Mouse (Mus musculus): Measurements from ENCODE around the gene Nhlrc4. TPM values are rescaled to one million over a fixed set of nuclear protein-coding genes. Genes with fewer than 3 reads are reported as not detected.
A peak's percentile ranks its signal among the peaks of the same experiment; 100 is the strongest.

The Nhlrc4 gene
- under 1 TPM in 1 of 2 experiments, not detected in 1; 0.52 TPM for total RNA-seq (2021)

DNA sequence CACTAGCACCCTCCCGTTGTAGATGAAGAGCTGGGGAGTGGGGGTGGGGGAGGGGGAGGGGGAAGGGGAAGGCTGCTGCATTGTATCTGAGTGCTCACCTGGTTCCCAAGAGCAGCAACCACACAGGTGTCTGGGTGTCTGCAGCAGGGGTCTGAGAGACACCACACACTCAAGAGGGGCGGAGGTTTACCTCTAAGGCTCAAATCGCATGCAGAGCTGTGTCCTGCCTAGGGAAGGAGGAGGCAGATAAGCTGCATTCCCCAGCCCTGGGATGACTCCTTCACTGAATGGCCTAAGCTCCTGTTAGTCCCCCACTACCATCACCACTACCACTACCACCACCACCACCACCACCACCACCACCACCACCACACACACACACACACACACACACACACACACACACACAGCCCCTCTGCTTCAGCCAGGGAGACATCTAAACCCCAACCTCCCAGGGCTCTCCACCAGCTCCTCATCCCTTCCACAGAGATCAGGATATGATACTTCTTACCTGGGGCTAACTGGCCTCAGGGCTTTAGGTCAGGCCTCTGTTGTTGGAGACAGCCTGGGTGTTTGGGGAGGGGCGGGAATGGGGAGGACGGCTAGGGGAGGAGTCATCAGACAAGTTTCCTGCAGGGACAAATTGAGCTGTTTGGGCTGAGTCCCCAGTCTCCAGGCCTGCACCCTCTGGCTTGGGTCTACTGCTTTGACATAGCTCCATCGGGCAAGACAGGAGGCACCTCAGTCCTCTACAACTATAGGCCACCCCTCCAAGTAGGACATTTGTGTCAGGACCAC is at the start of gene Nhlrc4, which contains the start of gene Pigq:
Nhlrc4 (minus strand) TSS at position 596 of the 798 bp plus-strand sequence.
Pigq (minus strand) TSS at position 571 of the 798 bp plus-strand sequence.
- DNase-seq (ENCODE audit: extremely low spot score in 1 of 2, low spot score in 1 of 2) = no peak

GRCm38 (mm10) chr17:25993489-25993888 is 48.7 kb upstream of the Nhlrc4 start:
- no peak for DNase-seq (ENCODE audit: extremely low spot score in 1 of 2, low spot score in 1 of 2)

DNA sequence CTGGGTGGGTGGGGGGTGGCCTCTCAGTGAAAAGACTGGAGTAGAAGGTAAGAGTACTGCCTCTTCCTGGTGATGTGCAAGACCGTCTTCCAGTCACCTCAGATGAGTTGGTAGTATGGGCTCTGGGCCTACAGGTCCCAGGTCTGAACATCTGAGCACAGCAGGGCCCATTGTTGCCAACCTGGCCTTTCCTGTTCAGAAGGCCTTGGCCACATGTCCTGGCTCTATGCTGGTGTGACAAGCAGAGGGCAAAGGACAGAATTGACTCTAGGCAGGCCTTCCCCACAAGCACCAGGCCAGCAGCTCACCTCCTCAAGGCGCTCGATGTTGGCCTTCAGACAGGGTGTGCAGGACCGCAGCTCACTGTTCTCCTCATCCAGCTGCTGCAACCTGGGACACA is 47.5 kb upstream of the Nhlrc4 start:
- no peak for DNase-seq (ENCODE audit: extremely low spot score in 1 of 2, low spot score in 1 of 2)

DNA sequence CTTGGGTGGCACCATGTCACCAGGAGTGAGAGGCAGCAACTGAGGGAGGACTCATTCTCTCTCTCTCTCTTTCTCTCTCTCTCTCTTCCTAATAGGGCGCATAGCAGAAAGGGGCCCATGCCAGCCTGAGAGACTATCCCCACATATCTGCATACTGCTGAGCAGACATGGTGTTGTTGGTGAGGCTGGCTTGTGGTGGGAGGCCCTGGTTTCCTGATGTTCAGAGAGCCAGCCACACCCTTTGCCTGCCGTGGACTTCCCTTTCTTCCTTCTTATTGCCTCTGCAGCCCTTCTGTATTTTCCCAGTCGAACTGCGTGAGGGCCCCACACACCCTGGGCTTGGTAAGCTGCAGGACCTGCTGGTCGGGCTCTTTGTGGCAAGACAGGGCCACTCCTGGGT is 45.6 kb upstream of the Nhlrc4 start:
- DNase-seq (ENCODE audit: extremely low spot score in 1 of 2, low spot score in 1 of 2) = no peak

DNA sequence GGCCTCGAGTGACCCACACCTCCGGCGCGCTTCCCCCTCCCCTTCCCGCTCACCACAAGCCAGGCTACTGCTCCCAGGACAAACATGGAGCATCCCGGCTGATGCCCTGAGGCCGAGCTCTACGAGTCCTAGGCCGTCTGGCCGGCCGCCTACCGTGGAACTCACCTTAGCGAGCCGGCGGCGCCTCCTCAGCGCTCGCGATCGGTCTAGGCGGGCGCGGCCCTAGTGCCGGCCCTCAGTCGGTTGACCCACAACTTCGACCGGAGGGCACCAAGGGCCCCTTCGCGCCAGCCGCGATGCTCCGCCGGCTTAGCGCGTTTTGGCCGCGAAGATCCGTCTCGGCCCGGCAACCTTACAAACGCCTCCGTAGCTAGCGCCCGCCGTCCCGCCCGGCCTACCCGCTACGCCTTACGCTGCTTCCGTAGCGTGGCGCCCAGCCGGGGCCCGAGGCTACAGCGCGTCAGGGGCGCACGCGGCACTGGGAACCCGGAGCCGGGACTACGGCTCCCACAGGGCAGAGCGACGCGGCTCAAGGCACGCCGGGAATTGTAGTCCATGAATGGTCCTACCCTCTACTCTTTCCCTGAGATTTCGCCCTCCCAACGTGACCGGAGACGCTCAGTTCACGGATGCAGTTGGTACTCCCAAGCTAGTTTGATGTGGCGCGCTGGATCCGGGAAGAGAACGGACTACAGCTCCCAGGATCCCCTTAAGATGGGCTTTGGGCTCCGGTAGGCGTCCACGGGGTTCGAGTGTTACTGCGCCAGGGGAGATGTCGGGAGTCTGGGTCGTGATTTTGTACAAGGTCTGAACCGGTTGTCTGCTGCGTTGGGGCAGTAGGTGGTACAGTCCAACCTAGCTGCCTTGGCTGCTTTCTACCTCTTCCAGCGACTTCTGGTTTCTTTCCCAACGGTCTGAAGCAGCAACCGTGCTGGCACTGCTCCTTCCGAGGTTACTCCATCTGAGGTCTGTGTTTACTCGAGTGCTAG is 40.8 kb upstream of the Nhlrc4 start, which contains the start of gene Capn15:
Capn15 (minus strand) TSS at position 491 of the 989 bp plus-strand sequence.
- peak; percentile 88 for DNase-seq (ENCODE audit: extremely low spot score in 1 of 2, low spot score in 1 of 2)

- peak in 1 of 2 experiments; percentile 16 for DNase-seq (ENCODE audit: extremely low spot score in 1 of 2, low spot score in 1 of 2)
Measured at GRCm38 (mm10) chr17:25984556-25985305, 40.0 kb upstream of the Nhlrc4 start.

DNA sequence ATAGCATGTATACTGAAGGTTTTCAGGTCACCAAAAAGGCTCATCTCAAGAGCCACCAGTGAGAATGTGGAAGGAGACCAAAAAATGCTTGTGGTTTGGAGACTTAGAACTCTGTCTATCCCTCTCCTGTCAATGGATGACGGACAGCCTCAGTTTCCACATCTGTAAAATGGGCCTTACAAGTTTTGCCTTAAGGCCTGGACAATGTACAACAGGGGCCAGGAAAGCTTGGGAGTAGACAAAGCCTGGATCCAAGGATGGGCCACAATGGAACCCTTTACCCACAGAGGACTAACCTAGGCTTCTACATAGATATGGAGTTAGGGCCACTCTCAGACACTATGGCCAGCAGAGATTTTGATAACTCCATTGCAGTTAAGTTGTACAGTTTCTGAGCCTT is 39.3 kb upstream of the Nhlrc4 start:
- no peak for DNase-seq (ENCODE audit: extremely low spot score in 1 of 2, low spot score in 1 of 2)

DNA sequence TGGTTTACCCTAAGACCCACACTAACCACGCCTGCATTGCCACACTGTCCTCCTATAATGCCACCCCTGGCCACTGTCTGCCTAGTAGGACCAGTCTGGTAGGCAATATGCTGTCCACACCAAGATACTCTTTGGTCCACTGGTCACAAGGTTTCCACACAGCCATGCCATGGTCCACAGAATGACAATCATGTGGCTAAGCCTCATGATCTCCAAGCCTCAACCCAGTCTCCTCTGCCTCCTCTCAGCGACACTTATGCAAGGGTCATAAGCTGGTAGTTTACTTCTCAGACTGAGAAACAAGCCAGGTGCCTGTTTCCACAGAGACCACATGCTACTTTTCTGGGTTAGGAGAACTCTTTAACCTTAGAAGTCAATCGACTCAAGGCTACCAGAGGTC is 38.2 kb upstream of the Nhlrc4 start:
- no peak for DNase-seq (ENCODE audit: extremely low spot score in 1 of 2, low spot score in 1 of 2)

- DNase-seq (ENCODE audit: extremely low spot score in 1 of 2, low spot score in 1 of 2) = no peak
Measured at GRCm38 (mm10) chr17:25980854-25981253, 36.1 kb upstream of the Nhlrc4 start.

DNA sequence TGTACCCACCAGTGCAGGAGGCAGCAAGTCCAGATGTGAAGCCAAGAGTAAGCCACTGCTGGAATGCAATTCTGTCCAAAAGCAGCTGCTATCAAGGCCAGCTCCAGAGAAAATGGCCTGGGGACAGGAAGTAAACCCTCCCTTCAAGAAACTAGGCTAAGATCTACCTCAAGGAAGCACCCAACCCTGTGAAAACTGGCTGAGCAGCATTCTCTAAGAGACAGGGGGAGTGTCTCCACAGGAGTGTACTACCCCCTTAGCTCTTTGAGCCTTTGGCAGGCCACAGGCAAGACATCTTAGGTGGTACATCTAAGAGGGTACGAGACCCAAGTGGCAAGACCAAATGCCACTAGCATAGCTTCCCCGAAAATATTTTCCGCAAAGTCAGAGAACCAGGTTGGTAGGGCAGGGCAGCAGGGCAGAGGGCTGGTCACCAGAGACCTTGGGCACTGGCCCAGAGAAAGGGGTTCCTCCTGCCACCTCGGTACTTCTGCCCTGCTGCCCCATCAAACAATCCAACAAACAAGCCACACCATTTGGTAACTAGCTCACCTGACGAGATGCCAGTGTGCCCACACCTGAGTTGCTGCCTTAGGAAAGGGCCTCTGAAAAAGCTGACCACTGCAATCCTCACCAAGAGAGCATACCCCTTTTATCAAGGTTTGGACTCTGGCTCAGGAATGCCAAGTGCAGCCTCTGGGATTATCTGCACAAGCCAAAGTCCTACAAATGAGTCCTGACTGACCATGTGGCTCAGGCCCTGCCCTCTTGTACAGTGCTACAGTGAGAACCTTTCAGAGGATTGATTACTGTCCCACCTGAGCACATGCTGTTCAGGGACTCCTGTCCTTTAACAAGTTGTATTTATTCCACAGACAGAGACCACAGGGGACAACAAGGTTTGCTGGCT is 35.3 kb upstream of the Nhlrc4 start:
- no peak for DNase-seq (ENCODE audit: extremely low spot score in 1 of 2, low spot score in 1 of 2)

GRCm38 (mm10) chr17:25970954-25971707 is 26.4 kb upstream of the Nhlrc4 start:
- DNase-seq (ENCODE audit: extremely low spot score in 1 of 2, low spot score in 1 of 2) = no peak

DNA sequence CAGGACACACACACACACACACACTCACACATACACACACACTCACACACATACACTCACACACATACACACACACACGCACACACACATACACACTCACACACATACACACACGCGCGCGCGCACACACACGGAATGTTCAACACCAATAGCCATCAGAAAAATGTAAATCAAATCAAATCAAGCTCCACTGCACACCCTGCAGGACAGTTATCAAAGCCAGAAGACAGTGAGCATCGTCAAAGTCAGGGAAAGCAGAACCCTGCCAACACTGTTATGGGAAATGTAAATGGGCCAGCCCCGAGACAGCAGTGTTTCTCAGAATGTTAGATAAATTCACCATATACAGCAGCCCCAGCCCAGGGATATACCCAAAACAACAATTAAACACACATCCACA is 25.7 kb upstream of the Nhlrc4 start:
- no peak for DNase-seq (ENCODE audit: extremely low spot score in 1 of 2, low spot score in 1 of 2)

- DNase-seq (ENCODE audit: extremely low spot score in 1 of 2, low spot score in 1 of 2) = no peak
Measured at GRCm38 (mm10) chr17:25968176-25968575, 23.4 kb upstream of the Nhlrc4 start.

DNA sequence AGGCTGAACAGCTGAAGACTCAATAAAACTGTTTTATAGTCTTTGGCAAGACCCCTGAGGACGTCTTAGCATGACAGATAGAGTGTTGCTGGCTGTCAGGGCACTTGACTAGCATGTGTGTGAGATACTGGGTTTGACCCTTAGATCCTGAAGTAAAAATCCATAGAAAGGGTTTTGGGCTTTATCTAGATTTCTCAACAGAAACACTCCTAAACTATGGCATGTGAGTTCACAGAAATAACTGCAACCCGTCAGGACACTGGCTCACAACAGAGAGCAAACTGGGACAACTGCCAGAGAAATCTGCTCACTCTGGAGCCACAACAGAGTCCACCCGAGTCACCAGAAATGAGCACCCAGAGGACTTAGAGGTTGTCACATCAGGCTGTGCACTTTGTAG is 22.9 kb upstream of the Nhlrc4 start:
- DNase-seq (ENCODE audit: extremely low spot score in 1 of 2, low spot score in 1 of 2) = no peak

DNA sequence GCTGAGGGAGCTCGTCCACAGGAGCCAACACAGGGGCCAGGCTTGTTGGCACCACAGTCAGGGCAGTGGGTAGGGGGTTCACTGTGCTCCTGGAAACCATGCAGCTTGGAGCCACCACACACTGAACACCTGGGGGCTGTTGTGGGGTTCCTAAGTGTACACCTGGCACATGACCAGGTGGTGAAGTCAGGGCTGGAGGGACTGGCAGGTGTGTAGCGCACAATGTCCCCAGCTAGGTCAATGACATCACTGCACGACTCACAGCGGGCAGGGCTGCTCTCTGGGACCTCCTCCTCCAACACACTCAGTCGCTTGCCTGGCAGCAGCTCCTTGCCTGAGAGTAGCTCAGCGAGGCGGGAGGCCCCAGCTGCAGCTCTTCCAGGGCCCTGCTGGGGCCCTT is 19.5 kb upstream of the Nhlrc4 start:
- no peak for DNase-seq (ENCODE audit: extremely low spot score in 1 of 2, low spot score in 1 of 2)

GRCm38 (mm10) chr17:25962413-25962905 is 17.7 kb upstream of the Nhlrc4 start:
- no peak for DNase-seq (ENCODE audit: extremely low spot score in 1 of 2, low spot score in 1 of 2)

DNA sequence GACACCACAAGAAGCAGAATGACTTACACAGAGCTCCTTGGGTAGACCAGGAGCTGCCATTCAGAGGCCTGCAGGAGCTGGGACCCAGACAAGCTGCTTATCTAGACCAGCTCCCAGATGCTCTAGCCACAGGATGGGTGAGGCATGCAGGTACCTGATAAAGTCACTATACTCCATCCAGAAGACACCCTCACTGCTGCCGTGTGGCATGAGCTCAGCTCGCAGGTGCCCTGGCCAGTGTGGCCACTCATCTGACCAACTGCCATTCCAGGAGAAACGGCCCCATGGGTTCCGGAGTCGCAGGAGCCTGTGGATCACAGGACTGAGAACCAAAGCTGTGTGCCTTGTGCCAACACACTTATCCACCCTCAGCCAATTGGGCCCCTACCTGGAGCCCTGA is 16.8 kb upstream of the Nhlrc4 start:
- DNase-seq (ENCODE audit: extremely low spot score in 1 of 2, low spot score in 1 of 2) = no peak

Data from layer of hippocampus, postnatal 25 days (tissue).